8 mouse cellular contexts compared by ENCODE assay signal in the genomic region with DNA sequence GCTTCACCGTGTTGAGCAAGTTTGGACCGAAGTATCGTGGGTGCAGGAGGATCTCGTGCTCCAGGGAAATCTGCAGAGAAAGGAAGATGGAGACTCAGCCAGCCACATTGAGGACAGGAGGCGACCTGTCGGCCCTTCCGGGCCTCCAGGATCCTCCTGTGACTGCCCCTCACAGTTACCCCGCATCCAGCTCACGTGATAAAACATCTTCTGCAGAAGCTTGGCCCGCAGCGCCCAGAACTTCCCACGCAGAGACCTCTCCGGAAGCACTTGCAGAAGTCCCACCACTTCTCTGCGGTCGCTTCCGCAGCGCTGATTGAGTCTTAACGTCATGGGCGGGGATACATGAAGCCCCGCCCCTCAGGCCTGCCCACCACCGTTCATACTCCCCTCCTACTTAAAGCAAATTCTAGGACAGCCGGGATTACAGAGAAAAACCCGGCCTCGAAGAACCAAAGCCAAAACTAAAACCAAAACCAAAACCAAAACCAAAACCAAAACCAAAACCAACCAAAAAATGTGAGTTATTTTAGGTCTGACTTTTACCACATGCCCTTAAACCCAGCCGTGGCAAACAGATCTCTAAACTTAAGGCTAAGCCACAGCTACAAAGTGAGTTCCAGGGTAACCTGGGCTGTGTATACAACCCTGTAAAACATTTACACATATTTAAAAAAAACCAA. TPM values are rescaled to one million over a fixed set of nuclear protein-coding genes. Genes with fewer than 3 reads are reported as not detected.
DNase-seq lines count a peak whose midpoint lies in the region; ATAC-seq and TF ChIP-seq lines count a peak whose summit lies in the region.

A gene (minus strand): TSS at position 314 of the 683 bp plus-strand sequence.

- peak within 1 kb of the TSS; percentile 63 for H3K4me2 ChIP-seq in embryonic facial prominence, embryonic 15.5 days (replicated peaks)
- peak within 1 kb of the TSS; percentile 57 for H3K4me2 ChIP-seq in limb, embryonic 14.5 days (replicated peaks; ENCODE audit: low read depth, low read length, severe bottlenecking)
- peak within 1 kb of the TSS; percentile 52 for H3K4me2 ChIP-seq in midbrain, postnatal 0 days (ENCODE audit: low read depth, low read length, poor library complexity, severe bottlenecking)

- peak; percentile 97 for DNase-seq in 416B (ENCODE audit: low read depth)
- peak; percentile 91 for DNase-seq in heart, adult 8-10 months (ENCODE audit: low spot score)
- peak; percentile 96 for DNase-seq in kidney, adult 9 months
- peak; percentile 96 for DNase-seq in limb, embryonic 14.5 days (ENCODE audit: low spot score)
- peak; percentile 96 for DNase-seq in midbrain, postnatal 0 days (ENCODE audit: low spot score)
- peak; percentile 73 to 79 for DNase-seq in spleen, postnatal 14 days (ENCODE audit: low spot score in 2 of 2)

- H3K4me3 ChIP-seq in bone marrow, adult 2 months (replicated peaks; ENCODE audit: control insufficient read depth, low read depth, low read length): peak within 1 kb of the TSS; percentile 83
- peak within 1 kb of the TSS; percentile 78 for H3K4me3 ChIP-seq in embryonic facial prominence, embryonic 15.5 days (replicated peaks)
- peak within 1 kb of the TSS; percentile 81 for H3K4me3 ChIP-seq in limb, embryonic 14.5 days (replicated peaks; ENCODE audit: low read length)
- H3K4me3 ChIP-seq in midbrain, postnatal 0 days (ENCODE audit: low read depth, low read length): peak within 1 kb of the TSS; percentile 56

- H3K4me1 ChIP-seq in bone marrow, adult 2 months (ENCODE audit: control insufficient read depth, insufficient read depth, low read length): no peaks in the 10 kb centered on the region
- peaks cover 21% of the 10 kb centered on the region for H3K4me1 ChIP-seq in embryonic facial prominence, embryonic 15.5 days
- peaks cover 12% of the 10 kb centered on the region for H3K4me1 ChIP-seq in limb, embryonic 14.5 days (ENCODE audit: control insufficient read depth, insufficient read depth, low read length)
- peaks cover 5% of the 10 kb centered on the region; the same call in 1 of the 2 replicates for H3K4me1 ChIP-seq in midbrain, postnatal 0 days (ENCODE audit: insufficient read depth, low read length)

- under 1% methylated on average over 25 of the region's 25 CpGs for WGBS in bone marrow, adult 2 months
- under 1% methylated on average over 25 of the region's 25 CpGs for WGBS in embryonic facial prominence, embryonic 15.5 days
- WGBS in limb, embryonic 14.5 days: under 1% methylated on average over 25 of the region's 25 CpGs
- WGBS in midbrain, postnatal 0 days: 1% methylated on average over 25 of the region's 25 CpGs

- no peaks in the 10 kb centered on the region for H3K9me3 ChIP-seq in embryonic facial prominence, embryonic 15.5 days (replicated peaks)
- H3K9me3 ChIP-seq in limb, embryonic 14.5 days (ENCODE audit: control insufficient read depth, low read length): no peaks in the 10 kb centered on the region
- H3K9me3 ChIP-seq in midbrain, postnatal 0 days (ENCODE audit: low read length): no peaks in the 10 kb centered on the region

- H3K27me3 ChIP-seq in embryonic facial prominence, embryonic 15.5 days: no peaks in the 10 kb centered on the region
- no peaks in the 10 kb centered on the region for H3K27me3 ChIP-seq in limb, embryonic 14.5 days (ENCODE audit: control insufficient read depth, insufficient read depth, low read length)
- no peaks in the 10 kb centered on the region for H3K27me3 ChIP-seq in midbrain, postnatal 0 days (ENCODE audit: insufficient read depth, low read length)

- H3K9ac ChIP-seq in embryonic facial prominence, embryonic 15.5 days: peak within 1 kb of the TSS; percentile 76
- H3K9ac ChIP-seq in limb, embryonic 14.5 days (ENCODE audit: low read depth, low read length, severe bottlenecking): peak within 1 kb of the TSS; percentile 79
- peak within 1 kb of the TSS; percentile 67 for H3K9ac ChIP-seq in midbrain, postnatal 0 days (replicated peaks; ENCODE audit: low read length, poor library complexity, severe bottlenecking)

- H3K36me3 ChIP-seq in embryonic facial prominence, embryonic 15.5 days: peaks cover 25% of the 10 kb centered on the region
- peaks cover 26% of the 10 kb centered on the region for H3K36me3 ChIP-seq in limb, embryonic 14.5 days (ENCODE audit: control insufficient read depth, insufficient read depth, low read length)
- H3K36me3 ChIP-seq in midbrain, postnatal 0 days (ENCODE audit: insufficient read depth, low read length): peaks cover 13% of the 10 kb centered on the region

- H3K27ac ChIP-seq in bone marrow, adult 2 months (ENCODE audit: control insufficient read depth, insufficient read depth, low read depth, low read length, poor library complexity): peak within 1 kb of the TSS; percentile 45
- peak within 1 kb of the TSS; percentile 82 for H3K27ac ChIP-seq in embryonic facial prominence, embryonic 15.5 days (replicated peaks)
- H3K27ac ChIP-seq in limb, embryonic 14.5 days (replicated peaks; ENCODE audit: low read depth, low read length): peak within 1 kb of the TSS; percentile 53; the same call in 1 of the 2 replicates
- peak within 1 kb of the TSS; percentile 70 for H3K27ac ChIP-seq in midbrain, postnatal 0 days (ENCODE audit: low read depth, low read length)

- peak; percentile 78 for ATAC-seq in embryonic facial prominence, embryonic 15.5 days (ENCODE audit: insufficient number of reproducible peaks, low FRiP score, low TSS enrichment, low read depth)
- peak; percentile 75 for ATAC-seq in limb, embryonic 14.5 days (ENCODE audit: low FRiP score, low read depth)
- ATAC-seq in midbrain, postnatal 0 days (ENCODE audit: low FRiP score): peak; percentile 55

- peak; percentile 65; the same call in 1 of the 2 replicates for TF ChIP-seq POLR2A in bone marrow, adult 2 months (IDR thresholded peaks at IDR 0.05; ENCODE audit: borderline replicate concordance, control insufficient read depth, low read depth, low read length)
- TF ChIP-seq POLR2A in limb, embryonic 14.5 days (IDR thresholded peaks at IDR 0.05; ENCODE audit: borderline replicate concordance, extremely low read depth, insufficient read depth, insufficient read length): peak; percentile 46; the same call in 1 of the 2 replicates

- TF ChIP-seq CTCF in bone marrow, adult 2 months (IDR thresholded peaks at IDR 0.05; ENCODE audit: control insufficient read depth, insufficient read depth, low read length): no peak
- TF ChIP-seq CTCF in midbrain, postnatal 0 days (IDR thresholded peaks at IDR 0.05): no peak

RNA-seq across cellular contexts. Expression of the gene that starts here (rescaled TPM):
- 38.0 and 61.1 TPM in 2 replicates for polyA plus RNA-seq in bone marrow, adult 2 months (2011; ENCODE audit: insufficient read depth, insufficient read length, low replicate concordance, missing spikeins)
- 153 and 160 TPM in 2 replicates for polyA plus RNA-seq in embryonic facial prominence, embryonic 15.5 days (2015; fragmentation: Nextera tagmentation; extraction: Ambion mirVana)
- total RNA-seq in heart, adult 8-10 months (2022): 10 to 100 TPM; 52.1 to 60.7 (median 55.4) TPM
- polyA plus RNA-seq in limb, embryonic 14.5 days (2012; rRNA removed): 135 and 140 TPM in 2 replicates
- polyA plus RNA-seq in limb, embryonic 14.5 days (2014; fragmentation: Nextera tagmentation; extraction: Ambion mirVana): 153 and 165 TPM in 2 replicates
- total RNA-seq in midbrain, postnatal 0 days (2014; rRNA removed): 67.2 and 67.5 TPM in 2 replicates
- polyA plus RNA-seq in midbrain, postnatal 0 days (2015; fragmentation: Nextera tagmentation; extraction: Ambion mirVana): 163 and 171 TPM in 2 replicates

Comparison
In these comparisons a context has a peak if more than half of its experiments do, and no peak if none do; other contexts are left out.
1. Peak in every context shown above with its lines: DNase-seq, ATAC-seq, H3K4me3 ChIP-seq and H3K27ac ChIP-seq.